Mouse (Mus musculus): Measurements from ENCODE around the gene Ttll12.

DNA sequence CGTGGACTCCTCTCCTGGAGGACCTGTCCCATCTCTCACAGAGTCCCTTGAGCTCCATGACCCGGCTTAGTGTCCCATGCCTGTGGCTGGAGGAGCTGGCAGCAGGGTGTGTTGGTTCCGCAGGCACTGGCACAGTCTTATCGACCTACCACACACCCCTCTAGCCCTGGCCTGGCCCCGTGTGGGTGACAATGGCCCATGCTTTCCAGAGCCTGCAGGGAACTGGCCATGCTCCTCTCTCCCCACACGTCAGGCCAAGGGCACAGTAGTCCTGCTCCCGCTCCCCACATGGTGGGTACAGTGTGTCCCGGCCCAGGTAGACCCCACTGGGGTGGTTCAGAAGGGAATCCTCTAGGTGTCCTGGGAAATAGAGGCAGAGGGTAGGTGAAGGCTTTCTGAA, 11.7 kb upstream of the Ttll12 start:
- TF ChIP-seq POLR2A (IDR thresholded peaks at IDR 0.05; ENCODE audit: low read depth, low read length): no peak
- no peak for TF ChIP-seq CHD2 (IDR thresholded peaks at IDR 0.05; ENCODE audit: low read length)
- TF ChIP-seq UBTF (IDR thresholded peaks at IDR 0.05; ENCODE audit: low read depth, low read length): no peak
- TF ChIP-seq ZNF384 (IDR thresholded peaks at IDR 0.05; ENCODE audit: low read depth, low read length): no peak
- no peak for TF ChIP-seq CTCF (conservative IDR thresholded peaks at IDR 0.05 in 1 of 2, IDR thresholded peaks at IDR 0.05 in 1 of 2; ENCODE audit: low read depth in 2 of 2, low read length in 2 of 2)
- TF ChIP-seq TCF12 (IDR thresholded peaks at IDR 0.05; ENCODE audit: low read depth, low read length): no peak
